ENCODE assay signal across 8 mouse cellular contexts in the genomic region with DNA sequence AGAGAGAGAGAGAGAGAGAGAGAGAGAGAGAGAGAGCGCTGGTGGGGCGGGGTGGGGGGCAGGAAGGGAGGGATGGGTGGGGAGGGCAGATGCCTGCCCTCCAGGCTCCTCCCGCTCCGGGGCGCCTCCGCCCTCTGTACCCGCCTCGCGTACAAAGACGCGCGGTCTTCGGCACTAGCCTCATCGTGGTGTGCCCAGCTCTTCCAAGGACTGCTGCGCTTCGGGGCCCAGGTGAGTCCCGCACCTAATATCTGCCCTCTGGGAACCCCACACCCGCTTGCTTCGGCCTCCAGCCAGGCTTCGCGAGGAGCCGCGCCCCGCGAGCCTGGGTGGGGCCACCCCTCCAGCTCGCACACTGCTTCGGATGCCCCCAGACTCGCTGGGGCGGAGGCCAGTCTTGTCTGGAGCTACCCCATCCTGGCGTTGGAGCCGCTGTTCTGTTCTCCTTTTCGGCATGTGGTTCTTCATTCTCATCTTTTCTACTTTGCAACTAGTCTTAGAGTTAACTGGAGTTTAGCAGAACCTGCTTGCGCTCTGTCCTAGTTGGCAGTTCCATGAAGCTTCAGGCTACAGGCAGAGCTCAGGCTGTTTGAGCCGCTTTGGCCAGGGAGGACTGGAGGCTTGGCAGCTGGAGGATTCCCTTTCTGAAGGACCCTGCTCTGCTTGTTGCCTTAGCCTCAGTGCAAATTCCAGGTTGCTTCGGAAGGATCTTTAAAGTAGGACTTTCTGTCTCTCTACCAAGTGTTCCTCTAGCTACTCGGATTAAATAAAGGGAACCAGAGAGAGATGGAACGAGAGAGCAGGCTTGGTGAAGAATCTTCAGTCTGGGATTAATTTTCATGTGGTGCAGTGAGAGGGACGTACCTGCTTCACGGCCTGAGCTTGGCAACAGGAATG. TPM values are rescaled to one million over a fixed set of nuclear protein-coding genes. Genes with fewer than 3 reads are reported as not detected.
DNase-seq lines count a peak whose midpoint lies in the region; ATAC-seq and TF ChIP-seq lines count a peak whose summit lies in the region.

A gene (plus strand): TSS at position 100 of the 897 bp plus-strand sequence.

- H3K27me3 ChIP-seq in intestine, embryonic 14.5 days (replicated peaks; ENCODE audit: control insufficient read depth, insufficient read depth, low read length), result no peaks in the 10 kb centered on the region
- H3K27me3 ChIP-seq in limb, embryonic 12.5 days, result no peaks in the 10 kb centered on the region
- H3K27me3 ChIP-seq in midbrain, embryonic 12.5 days, result peaks cover 8% of the 10 kb centered on the region; the same call in 1 of the 2 replicates
- H3K27me3 ChIP-seq in spleen, adult 2 months (ENCODE audit: control insufficient read depth, insufficient read depth, low read length), result no peaks in the 10 kb centered on the region

- 1% methylated on average over 37 of the region's 39 CpGs for WGBS in intestine, embryonic 14.5 days
- WGBS in limb, embryonic 12.5 days, result 2% methylated on average over 34 of the region's 39 CpGs
- 3% methylated on average over 34 of the region's 39 CpGs for WGBS in midbrain, embryonic 12.5 days
- WGBS in spleen, adult 2 months, result under 1% methylated on average over 34 of the region's 39 CpGs

- peak within 1 kb of the TSS; percentile 53 for H3K4me3 ChIP-seq in intestine, embryonic 14.5 days (ENCODE audit: low read depth, low read length)
- peak within 1 kb of the TSS; percentile 63 for H3K4me3 ChIP-seq in limb, embryonic 12.5 days (replicated peaks)
- peak within 1 kb of the TSS; percentile 56 for H3K4me3 ChIP-seq in midbrain, embryonic 12.5 days
- H3K4me3 ChIP-seq in spleen, adult 2 months (ENCODE audit: extremely low read depth, insufficient read depth, insufficient read length), result peak within 1 kb of the TSS; percentile 89

- peak within 1 kb of the TSS; percentile 59 for H3K4me2 ChIP-seq in intestine, embryonic 14.5 days (ENCODE audit: low read length)
- peak within 1 kb of the TSS; percentile 85 for H3K4me2 ChIP-seq in limb, embryonic 12.5 days
- H3K4me2 ChIP-seq in midbrain, embryonic 12.5 days (replicated peaks), result peak within 1 kb of the TSS; percentile 93

- H3K36me3 ChIP-seq in intestine, embryonic 14.5 days (ENCODE audit: control insufficient read depth, insufficient read depth, low read length), result no peaks in the 10 kb centered on the region
- H3K36me3 ChIP-seq in limb, embryonic 12.5 days, result no peaks in the 10 kb centered on the region
- no peaks in the 10 kb centered on the region for H3K36me3 ChIP-seq in midbrain, embryonic 12.5 days
- 0 out of 2 replicates have a peak, but pooled peaks cover 1% of the 10 kb centered on the region for H3K36me3 ChIP-seq in spleen, adult 2 months (ENCODE audit: control insufficient read depth, insufficient read depth, low read length)

- DNase-seq in cerebellum, postnatal 14 days, result peak; percentile 29 to 37
- DNase-seq in cerebellum, adult 8-10 months, result no peak
- DNase-seq in gastrocnemius, postnatal 4 days (ENCODE audit: low spot score in 2 of 2), result peak; percentile 55 to 80
- DNase-seq in intestine, embryonic 14.5 days (ENCODE audit: low spot score), result peak; percentile 83
- DNase-seq in spleen, adult 2 months (ENCODE audit: low read depth in 1 of 2, low spot score in 2 of 2), result peak in 1 of 2 experiments; percentile 81

- no peak for TF ChIP-seq CTCF in spleen, adult 2 months (IDR thresholded peaks at IDR 0.05; ENCODE audit: extremely low read depth, insufficient read depth, insufficient read length, insufficient replicate concordance)

- H3K9ac ChIP-seq in intestine, embryonic 14.5 days (ENCODE audit: low read length), result peak within 1 kb of the TSS; percentile 77
- peak within 1 kb of the TSS; percentile 77 for H3K9ac ChIP-seq in limb, embryonic 12.5 days (replicated peaks)
- peak within 1 kb of the TSS; percentile 69 for H3K9ac ChIP-seq in midbrain, embryonic 12.5 days (replicated peaks)

- peaks cover 25% of the 10 kb centered on the region for H3K4me1 ChIP-seq in intestine, embryonic 14.5 days (replicated peaks; ENCODE audit: control insufficient read depth, insufficient read depth, low read length)
- peaks cover 11% of the 10 kb centered on the region; the same call in 1 of the 2 replicates for H3K4me1 ChIP-seq in limb, embryonic 12.5 days (replicated peaks)
- no peaks in the 10 kb centered on the region for H3K4me1 ChIP-seq in midbrain, embryonic 12.5 days
- peaks cover 38% of the 10 kb centered on the region for H3K4me1 ChIP-seq in spleen, adult 2 months (ENCODE audit: control insufficient read depth, insufficient read depth, insufficient read length)

- ATAC-seq in common myeloid progenitor, adult 5-6 weeks (replicated peaks; ENCODE audit: low read depth, poor library complexity, severe bottlenecking), result peak; percentile 48
- ATAC-seq in intestine, embryonic 14.5 days (replicated peaks; ENCODE audit: low FRiP score, low TSS enrichment, low read depth), result peak; percentile 86
- ATAC-seq in limb, embryonic 12.5 days (ENCODE audit: insufficient number of reproducible peaks, insufficient read depth, low FRiP score, low TSS enrichment, low read depth), result peak; percentile 84
- peak; percentile 82 for ATAC-seq in midbrain, embryonic 12.5 days (ENCODE audit: low FRiP score, low read depth)

- peak; percentile 82 for TF ChIP-seq POLR2A in spleen, adult 2 months (IDR thresholded peaks at IDR 0.05; ENCODE audit: low read depth, low read length)

- peak within 1 kb of the TSS; percentile 82 for H3K27ac ChIP-seq in intestine, embryonic 14.5 days (ENCODE audit: low read depth)
- H3K27ac ChIP-seq in limb, embryonic 12.5 days, result peak within 1 kb of the TSS; percentile 75
- H3K27ac ChIP-seq in midbrain, embryonic 12.5 days (replicated peaks), result no peak within 1 kb of the TSS
- peak within 1 kb of the TSS; percentile 94 for H3K27ac ChIP-seq in spleen, adult 2 months (ENCODE audit: insufficient read depth, low read length)

- no peaks in the 10 kb centered on the region for H3K9me3 ChIP-seq in intestine, embryonic 14.5 days (ENCODE audit: control insufficient read depth, low read length)
- H3K9me3 ChIP-seq in limb, embryonic 12.5 days, result no peaks in the 10 kb centered on the region
- H3K9me3 ChIP-seq in midbrain, embryonic 12.5 days, result no peaks in the 10 kb centered on the region

RNA-seq across cellular contexts. Expression of the gene that starts here (rescaled TPM):
- total RNA-seq in common myeloid progenitor, adult 5-6 weeks (2017), result 282 and 405 TPM in 2 replicates
- 100 to 1,000 TPM; 290 to 327 TPM for total RNA-seq in gastrocnemius, postnatal 4 days (2021)
- 497 and 519 TPM in 2 replicates for polyA plus RNA-seq in intestine, embryonic 14.5 days (2014; fragmentation: Nextera tagmentation; extraction: Ambion mirVana)
- polyA plus RNA-seq in limb, embryonic 12.5 days (2016; fragmentation: Nextera tagmentation; extraction: Ambion mirVana), result 157 and 183 TPM in 2 replicates
- polyA plus RNA-seq in midbrain, embryonic 12.5 days (2016; fragmentation: Nextera tagmentation; extraction: Ambion mirVana), result 156 and 197 TPM in 2 replicates
- 36.2 and 39.0 TPM in 2 replicates for polyA plus RNA-seq in spleen, adult 2 months (2012; rRNA removed)
